Mouse (Mus musculus): Measurements from ENCODE around the gene Gsk3b.
"Not testable (repeated sequence)": the region's sequence is repeated elsewhere in the genome, so short reads cannot be mapped to it uniquely, and the experiment has no call there.

The Gsk3b gene

DNA sequence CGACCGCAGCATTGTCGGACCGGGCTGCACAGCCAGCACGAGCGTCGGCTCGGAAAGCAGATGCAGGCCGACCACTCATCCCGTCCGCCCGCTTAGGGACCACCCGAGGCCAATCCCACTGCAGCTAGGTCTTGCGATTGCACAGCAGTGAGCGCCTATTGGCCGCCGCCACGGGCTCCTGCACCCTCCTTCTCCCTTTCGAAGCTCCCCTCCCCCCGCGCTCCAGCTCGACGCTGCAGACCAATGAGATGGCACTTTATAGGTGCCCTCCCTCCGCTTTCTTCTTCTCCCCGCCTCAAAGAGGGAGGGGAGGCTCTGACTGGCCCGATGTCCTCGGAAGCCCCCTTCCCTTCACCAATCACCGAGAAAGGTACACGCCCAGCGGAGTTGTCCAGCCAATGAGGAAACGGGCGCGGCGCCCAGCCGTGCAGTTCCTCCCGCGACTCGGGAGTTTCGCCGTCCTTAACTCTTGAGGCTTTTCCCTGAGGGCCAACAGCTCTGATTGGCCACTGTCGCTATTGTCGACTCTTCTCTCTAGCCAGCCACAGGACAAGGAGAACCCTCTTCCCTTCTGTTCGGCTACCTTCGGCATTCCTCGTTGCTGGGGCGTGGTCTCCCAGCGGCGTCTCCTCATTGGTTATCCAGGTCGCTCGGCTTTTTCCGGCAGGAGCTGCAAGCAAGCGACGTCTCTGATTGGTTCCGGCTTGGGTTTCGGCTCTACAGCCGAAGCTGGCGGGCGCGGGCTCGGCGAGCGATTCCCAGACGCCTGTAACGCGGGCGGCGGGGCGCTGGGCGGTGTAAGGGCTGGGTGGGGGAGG is at the start of gene Gsk3b:
Gene Gsk3b, plus strand, starts transcription at position 373 of the 818 bp plus-strand sequence.
- DNase-seq (ENCODE audit: low read depth, low spot score) = peak; percentile 99

DNA sequence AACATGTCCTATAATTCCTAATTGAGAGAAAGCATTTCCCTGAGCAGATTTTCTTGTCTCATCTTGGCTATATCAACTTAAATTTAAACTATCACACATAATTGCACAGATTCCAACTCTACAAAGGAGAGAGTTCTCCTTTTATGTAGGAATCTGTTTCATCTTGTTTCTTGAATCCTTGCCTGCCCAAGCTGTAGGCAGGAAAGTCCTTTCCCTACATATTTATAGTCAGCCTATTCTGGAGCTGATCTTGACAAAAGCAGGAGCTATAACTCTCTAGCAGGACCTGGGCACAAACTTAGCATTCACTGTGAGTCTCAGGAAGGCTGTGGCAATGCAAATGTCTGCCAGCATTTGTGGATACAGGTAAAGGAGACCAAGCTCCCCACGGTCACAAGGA is 46.6 kb upstream of the Gsk3b start:
- no peak for DNase-seq (ENCODE audit: low read depth, low spot score)

DNA sequence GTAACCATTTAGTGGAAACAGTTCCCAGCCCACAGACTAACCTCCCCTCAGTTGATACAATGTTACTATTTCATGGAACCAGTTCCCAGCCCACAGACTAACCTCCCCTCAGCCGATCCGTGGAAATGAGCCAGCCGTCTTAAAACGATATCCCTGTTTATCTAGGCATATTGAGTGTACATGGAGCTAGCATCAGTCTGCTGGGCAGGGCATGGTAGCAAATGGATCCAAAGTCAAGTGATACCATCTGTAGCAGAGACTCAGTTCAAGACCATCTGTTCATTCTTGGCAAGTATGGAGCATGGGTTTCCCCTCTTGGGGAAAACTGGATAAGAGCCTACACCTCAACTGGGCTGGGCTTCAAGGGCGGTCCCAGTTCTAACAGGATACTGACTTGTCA is 44.2 kb upstream of the Gsk3b start:
- DNase-seq (ENCODE audit: low read depth, low spot score) = no peak

DNA sequence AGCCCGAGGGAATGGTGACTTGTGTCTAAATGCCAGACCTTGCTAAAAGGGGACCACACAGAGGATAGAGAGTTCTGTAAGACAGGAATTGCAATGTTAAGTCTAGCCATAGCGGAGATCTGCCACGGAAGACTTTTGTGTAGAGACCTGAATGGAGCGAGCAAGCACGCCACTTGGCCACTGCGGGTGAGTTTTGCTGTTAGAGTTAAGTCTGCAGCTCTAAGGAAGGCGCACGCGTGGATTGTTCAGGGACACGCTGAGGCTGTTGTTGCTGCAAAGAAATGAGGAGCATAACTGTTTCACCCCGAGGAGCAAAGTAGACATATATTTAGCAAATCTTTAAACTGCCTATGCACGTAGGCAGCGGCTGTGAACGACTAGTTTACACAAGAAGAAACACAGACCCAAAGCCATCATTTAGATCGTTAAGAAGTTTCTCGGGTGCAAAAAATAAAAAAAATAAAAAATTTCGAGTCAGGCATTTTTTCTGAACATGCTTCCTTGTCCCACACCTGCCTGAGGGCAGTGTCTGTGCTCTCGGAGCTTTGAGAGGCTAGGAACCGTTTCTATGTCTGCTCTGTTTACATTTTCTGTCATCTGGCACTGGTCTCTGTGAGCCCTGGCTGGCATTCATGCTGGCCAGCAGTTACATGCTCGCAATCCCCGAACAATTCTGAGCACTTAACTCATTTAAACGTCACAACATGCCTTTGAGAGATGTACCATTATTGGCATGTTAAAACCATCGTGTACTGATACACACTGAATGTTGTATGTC is 40.8 kb upstream of the Gsk3b start:
- no peak for DNase-seq (ENCODE audit: low read depth, low spot score)

DNA sequence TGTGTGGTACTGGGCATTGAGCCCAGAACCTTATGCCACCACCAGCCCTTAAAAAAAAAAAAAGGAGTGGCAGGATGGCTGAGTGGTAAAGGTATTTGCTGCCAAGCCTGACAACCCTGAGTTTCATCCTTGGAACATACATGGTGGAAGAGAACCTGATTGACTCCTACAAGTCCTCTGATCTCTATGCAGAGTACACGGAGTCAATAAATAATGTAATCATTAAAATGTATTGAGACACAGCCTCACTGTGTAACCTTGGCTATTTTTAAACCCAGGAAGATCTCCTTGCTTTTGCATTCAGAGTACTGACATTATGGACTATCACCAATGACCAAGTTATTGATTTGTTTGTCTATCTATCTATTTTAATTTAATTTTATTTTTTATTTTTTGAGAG is 30.9 kb upstream of the Gsk3b start:
- no peak for DNase-seq (ENCODE audit: low read depth, low spot score)

DNA sequence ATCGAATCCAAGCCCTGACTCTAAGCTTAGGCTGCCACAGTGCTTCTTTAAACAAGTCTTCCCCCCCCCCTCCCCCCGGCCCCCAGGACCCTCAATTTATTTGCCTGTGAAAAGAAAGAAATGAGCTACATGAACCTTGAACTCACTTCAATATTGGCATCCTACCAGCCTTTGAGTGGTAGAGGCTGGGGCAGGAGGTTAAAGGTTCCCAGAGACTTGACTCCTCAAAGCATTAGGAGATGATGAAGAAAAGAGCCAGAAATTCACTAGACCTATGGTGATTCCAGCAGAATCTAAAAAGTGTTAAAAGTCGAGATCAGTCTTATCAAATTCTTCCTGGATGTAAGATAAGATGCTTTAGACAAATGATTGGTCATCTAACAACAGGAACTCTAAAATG is 30.0 kb upstream of the Gsk3b start:
- no peak for DNase-seq (ENCODE audit: low read depth, low spot score)

DNA sequence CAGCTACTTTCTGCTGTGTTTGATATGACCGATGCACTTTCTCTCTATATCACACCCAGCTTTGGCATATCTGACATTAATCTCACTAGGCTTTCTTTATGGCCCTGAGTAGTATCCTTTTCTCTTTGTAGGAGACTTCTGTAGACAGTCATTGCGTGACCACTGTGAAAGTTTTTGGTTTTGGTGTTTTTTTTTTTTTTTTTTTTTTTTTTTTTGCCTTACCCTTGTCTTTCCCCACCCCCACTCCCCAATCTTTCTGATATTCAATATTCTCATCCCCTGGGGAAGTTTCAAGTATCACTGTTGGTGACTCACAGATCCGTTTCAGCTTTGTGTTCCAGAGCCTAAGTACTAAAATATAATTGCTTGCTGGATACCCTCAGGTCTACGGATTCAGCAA is 29.2 kb upstream of the Gsk3b start:
- no peak for DNase-seq (ENCODE audit: low read depth, low spot score)

DNA sequence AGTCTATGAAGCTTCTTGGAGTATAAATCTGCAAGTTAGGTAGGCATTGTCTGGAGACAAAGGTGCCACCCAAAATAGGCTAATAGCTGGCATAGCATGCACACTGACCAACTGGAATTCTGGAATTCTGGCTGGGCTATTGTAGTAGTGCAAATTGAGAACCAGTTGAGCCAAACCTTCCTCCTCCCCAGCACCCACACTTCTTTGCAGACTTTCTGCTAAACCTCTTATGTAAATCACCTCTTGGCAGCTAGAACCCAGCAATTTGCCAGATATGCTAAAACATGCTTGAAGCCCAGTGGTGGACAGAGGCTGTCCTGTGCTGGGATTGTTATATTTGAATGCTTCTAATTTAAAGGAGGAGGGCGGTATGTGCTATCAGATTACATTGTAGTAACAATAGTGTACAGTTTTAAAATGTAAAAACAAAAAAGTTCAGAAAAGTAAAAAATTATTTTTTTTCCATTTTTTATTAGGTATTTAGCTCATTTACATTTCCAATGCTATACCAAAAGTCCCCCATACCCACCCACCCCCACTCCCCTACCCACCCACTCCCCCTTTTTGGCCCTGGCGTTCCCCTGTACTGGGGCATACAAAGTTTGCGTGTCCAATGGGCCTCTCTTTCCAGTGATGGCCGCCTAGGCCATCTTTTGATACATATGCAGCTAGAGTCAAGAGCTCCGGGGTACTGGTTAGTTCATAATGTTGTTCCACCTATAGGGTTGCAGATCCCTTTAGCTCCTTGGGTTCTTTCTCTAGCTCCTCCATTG is 14.8 kb upstream of the Gsk3b start:
- not testable (repeated sequence) for DNase-seq (ENCODE audit: low read depth, low spot score)

DNA sequence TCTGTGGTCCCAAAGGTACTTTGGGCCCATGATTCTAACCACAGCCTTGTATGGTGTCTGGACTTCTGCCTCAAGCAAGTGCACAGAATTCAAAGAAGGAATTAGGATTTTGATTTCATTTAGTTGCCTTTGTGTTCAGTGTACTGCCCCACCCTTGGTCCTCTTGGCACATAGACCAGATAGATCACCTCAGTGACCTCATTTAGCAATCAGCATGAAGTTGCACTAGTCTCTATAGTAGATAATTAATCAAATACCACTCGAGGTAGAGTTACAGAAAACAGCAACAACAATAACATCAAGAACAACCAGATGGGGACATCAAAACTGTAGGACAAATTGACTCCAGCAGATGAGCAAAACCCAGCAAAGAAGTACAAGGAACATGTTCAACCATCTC is 8.6 kb upstream of the Gsk3b start:
- no peak for DNase-seq (ENCODE audit: low read depth, low spot score)

DNA sequence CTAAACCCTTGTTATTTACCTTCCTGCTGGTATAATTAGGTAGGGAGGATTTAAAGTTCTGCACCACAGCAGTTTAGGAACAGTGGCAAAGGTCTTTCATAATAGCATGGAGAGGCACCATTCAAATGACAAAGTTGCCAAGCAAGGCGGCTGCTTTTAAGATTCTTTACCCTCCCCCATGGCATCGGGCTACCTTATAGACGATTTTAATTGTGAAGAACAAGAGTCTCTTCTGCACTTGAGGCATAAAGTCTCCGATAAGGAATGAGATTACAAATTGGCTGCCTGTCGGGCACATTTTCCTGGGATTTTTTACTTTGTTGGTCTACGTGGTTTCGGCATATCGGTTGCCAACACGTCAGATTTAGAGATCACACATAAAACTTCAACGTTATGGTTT is 1.6 kb upstream of the Gsk3b start:
- DNase-seq (ENCODE audit: low read depth, low spot score) = no peak

DNA sequence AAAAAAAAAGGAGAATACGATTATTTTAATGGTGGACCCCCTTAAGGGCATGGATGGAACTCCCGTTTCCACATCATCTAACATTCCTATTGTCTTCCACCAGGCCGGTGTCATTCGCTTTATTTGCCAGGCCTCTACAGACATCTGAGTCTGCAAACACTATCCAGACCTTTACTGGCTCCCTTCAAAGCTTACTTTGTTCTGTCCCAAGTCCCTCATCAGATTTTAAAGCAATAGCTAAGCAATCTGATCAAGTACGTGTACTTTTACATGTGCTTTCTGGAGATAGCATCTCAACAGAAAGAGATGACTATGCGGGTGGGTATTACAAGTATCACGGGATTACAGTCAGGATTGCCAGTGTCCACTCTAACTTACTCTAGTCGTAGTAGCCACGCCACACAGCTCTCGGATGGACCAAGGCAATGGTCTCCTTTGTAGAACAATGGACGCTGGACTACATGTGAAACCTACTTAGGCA is 1.1 kb upstream of the Gsk3b start:
- DNase-seq (ENCODE audit: low read depth, low spot score) = no peak

DNA sequence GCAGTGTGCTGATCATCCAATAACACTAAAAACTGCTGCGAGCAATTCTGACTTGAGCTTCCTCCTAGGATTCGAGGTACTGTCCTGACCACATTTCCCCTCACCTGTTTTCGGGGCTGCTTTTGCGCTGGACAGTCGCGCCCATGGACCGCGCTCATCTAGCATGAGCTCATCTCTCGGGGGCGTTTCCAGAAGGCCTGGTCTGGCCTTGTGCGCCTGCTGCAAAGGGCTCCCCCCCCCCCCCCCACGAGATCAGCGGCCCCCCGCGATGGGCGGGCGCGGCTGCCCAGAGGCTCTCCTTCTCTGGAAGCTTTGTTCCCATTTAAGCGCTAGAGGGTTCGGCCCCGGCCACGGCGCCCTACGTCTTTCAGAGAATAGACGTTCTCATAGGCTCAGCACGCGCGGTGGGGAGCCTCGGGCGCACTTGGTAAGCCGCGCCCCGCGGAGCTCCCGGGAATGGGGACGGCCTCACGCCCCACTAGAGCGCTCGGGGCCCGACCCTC is 624 bp upstream of the Gsk3b start:
- no peak for DNase-seq (ENCODE audit: low read depth, low spot score)

DNA sequence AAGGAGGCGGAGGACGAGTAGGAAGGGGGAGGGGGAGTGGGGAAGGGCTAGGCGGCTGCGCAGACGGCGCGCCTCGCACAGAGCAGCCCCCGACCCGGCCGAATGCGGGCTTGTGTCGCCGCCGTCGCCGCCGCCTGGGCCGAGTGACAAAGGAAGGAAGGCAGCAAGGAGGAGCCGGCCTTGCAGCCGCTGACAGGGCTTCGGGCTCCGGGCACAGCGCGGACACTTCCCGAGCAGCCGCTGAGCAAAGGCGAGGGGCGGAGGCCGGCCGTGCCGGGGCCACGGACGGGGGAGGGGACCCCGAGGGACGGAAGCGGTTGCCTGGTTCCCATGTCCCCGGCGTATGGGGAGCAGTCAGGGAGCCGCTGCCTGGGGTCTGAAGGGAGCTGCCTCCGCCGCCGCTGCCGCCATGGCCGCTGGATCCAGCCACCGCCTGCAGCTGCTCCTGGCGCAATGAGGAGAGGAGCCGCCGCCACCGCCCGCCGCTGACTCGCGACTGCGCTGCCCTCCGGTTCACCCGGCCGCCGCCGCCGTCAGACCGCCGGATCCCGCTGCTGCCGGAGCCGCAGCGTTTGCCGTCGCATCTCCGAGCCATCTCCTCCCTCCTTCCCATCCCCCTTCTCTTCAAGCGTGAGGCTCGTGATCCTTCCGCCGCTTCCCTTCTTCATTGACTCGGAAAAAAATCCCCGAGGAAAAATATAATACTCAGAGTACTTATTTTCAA is 808 bp downstream of the Gsk3b start:
- peak; percentile 35 for DNase-seq (ENCODE audit: low read depth, low spot score)

DNA sequence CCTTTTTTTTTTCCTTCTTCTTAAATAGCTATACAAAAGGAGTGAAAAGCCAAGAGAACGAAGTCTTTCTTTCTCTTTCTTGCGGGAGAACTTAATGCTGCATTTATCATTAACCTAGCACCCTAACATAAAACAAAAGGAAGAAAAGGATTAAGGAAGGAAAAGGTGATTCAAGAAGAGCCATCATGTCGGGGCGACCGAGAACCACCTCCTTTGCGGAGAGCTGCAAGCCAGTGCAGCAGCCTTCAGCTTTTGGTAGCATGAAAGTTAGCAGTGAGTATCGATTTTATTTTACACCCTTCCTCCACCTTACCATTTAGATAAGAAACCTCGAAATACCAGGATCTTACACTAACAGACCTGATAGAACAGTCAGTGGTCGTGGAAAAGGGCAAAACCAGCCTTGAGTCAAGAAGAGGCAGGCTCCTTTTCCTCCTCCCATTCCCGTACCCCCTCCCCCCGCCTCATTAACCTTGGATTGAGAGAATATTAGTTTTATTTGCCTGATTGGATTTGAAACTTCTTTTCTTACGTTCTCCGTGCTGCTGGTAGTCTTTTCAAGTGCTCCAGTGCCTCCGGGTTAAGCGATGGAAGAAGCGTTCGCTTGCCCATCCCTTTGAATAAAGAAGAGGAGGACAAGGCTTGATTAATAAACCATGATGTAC is 1.7 kb downstream of the Gsk3b start:
- no peak for DNase-seq (ENCODE audit: low read depth, low spot score)

DNA sequence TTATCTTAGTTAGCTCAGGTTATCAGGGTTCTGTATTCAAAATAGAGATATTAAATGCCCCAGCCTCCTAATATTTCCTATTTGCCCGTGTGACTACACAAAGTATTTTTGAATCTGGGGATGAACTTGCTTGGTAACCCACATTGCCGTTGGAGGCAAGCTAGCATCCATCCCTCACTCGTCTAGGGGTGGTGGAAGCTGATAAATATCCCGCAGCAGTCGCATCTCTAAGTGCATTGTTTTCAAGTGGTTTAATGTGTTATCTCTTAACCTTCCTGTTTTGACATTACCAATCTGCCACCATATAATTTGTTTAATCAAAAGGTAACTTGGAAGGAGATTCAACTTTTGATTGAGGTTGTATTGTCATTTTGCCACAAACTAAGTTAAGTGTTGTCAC is 2.2 kb downstream of the Gsk3b start:
- no peak for DNase-seq (ENCODE audit: low read depth, low spot score)

DNA sequence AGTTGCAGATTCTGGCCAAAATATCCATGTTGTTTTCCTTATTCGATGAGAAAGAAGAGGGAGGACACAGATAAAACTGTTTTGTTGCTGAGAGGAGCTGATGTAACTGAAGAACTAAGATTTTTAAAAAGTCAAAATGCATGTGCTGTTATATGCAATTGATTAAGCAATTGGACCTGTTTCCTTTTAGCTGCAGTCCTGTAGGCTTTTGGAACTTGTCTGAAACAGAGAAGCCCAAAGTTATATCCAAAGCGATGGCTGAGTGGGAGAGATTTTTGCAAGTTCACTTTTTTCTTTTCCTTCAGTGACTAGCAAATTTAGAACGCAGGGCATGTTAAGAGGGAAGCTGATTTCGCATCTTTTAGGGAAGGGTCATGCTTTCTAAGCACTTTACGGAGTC is 2.9 kb downstream of the Gsk3b start:
- no peak for DNase-seq (ENCODE audit: low read depth, low spot score)

DNA sequence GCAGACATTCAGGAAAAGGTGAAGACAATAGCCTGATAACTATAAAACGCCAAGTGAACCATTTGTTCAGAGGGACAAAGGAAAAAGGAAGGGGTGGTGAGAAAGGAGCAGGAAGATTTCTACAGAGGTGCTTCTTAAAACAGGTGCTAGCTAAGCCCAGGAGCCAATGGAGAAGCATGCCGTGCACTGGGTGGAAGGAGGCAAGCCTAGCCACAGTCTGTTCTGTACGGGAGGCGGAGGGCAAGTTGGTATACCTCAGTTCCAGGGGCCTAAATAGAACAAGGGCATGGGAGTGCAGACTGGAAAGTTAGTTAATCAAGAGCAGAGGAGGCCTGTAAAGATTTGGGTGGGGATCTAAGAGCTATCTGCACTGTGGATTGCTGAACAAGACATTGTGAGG is 3.8 kb downstream of the Gsk3b start:
- peak; percentile 33 for DNase-seq (ENCODE audit: low read depth, low spot score)

DNA sequence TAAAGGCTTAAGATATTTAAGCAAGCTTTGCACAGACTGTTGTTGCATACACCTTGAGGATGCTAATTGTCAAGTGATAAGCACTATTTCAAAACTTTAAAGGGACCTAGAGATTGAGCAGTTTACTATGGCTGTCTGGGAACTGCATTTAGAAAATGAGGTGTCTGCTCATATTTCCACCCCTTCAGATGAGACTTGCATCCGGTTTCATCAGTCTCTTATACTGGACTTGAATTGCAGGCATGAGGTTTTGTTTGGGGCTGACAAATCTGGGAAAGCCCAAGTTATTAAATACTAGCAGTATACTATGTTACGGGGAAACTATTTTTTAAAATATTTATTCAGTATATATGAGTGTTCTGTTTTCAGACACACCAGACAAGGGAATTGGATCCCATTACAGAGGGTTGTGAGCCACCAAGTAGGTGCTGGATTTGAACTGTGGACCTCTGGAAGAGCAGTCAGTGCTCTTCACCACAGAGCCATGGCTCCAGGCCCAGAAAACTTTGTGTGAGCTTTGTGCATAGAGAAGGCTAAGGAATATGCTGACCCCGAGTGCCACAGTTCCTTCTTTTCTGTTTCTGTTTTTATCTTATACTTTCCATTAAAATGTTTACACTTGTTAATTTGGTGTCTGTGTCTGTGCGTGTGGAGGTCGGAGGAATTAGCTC is 6.5 kb downstream of the Gsk3b start:
- no peak for DNase-seq (ENCODE audit: low read depth, low spot score)

DNA sequence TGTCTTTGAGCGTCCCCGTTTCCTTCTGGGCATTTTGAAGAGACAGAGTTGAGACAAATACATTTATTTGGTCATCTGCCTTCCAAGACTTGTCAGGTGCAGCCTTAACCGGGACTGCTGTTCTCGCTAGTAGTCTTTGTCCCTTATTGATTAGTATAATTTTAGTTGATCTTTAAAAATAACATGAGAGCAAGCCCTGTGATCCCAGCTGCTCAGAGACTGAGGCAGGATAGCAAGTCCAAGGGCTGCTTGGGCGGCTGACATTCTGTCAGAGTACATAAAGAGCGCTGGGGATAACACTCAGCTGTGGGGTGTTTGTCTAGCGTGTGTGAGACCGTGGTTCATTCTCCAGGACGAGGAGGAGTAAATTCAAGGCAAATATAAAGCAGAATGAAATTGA is 8.7 kb downstream of the Gsk3b start:
- DNase-seq (ENCODE audit: low read depth, low spot score) = no peak

DNA sequence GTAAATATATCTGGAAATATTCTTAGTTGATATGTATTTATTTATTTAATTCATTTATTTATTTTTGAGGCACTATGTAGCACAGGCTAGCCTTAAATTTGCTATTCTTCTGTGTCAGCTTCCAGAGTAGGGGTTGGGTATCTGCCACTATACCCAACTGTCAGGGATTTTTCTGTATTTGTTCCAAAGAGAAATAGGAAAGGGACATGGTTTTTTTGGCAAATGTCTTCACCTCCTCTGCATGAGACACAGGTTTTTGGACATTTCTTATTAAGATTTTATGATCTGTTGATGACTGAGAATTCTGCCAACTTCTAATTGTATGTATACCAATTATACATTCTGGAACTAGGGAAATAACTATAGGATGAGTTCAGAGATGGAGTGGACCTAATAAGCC is 10.5 kb downstream of the Gsk3b start:
- DNase-seq (ENCODE audit: low read depth, low spot score) = no peak
